Mouse (Mus musculus): ENCODE data around the gene Mindy4b-ps.

GRCm38 (mm10) chr3:58751818-58752620 is 70.1 kb downstream of the Mindy4b-ps start:
- TF ChIP-seq POLR2A (IDR thresholded peaks at IDR 0.05; ENCODE audit: borderline replicate concordance, insufficient read depth, low read length) (no peak), CTCF (IDR thresholded peaks at IDR 0.05; ENCODE audit: borderline replicate concordance, insufficient read depth, low read depth, low read length) (no peak)
